Mouse (Mus musculus) testis, adult 2 months (tissue): ENCODE data around the gene Pakap.

Experiments used
- CTCF ChIP-seq: fragments of 200-500 bp; IDR thresholded peaks from 2 replicates; pipeline ENCODE4 v1.5.1; 2012; ENCODE audit warnings: low read depth, mild to moderate bottlenecking, inconsistent platforms, low read length, moderate library complexity; ENCODE audit not compliant: control insufficient read depth, insufficient read depth, insufficient replicate concordance
- POLR2A ChIP-seq: fragments of 200-500 bp; IDR thresholded peaks from 2 replicates; pipeline ENCODE4 v1.6.1; 2012; ENCODE audit warnings: low read depth, mild to moderate bottlenecking, inconsistent platforms, low read length, moderate library complexity; ENCODE audit not compliant: control insufficient read depth

DNA sequence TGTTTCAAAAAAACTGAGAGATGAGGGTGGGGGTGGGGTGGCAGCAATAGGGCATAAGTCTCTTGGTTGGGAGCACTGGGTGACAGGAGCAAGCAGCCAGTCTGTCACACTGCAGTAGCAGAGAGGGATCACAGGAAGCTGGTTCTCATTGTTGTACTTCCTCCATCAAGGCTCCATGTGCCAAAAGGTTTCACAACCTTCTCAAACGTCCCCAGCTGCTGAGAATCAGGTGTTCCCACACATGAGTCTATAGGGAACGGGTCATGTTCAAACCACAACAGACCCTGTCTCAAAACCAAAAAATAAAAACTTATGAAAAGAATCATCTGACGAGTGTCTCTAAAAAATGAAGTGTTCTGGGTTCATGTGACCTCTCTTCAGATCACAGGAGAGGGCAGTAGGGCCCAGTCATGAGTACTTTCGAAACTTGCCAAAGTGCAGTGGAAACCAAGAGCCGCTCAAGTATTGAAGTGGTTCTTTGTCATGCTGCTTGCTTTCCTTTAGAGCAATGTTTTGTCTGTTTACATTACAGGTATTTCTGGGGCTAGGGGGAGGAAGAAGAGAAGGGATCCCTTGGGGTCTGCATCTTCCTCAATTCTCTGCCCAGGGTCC lies 362.7 kb downstream of the Pakap start:
- TF ChIP-seq POLR2A (no peak), CTCF (no peak)
